Mouse (Mus musculus) forebrain, embryonic 15.5 days (tissue): ENCODE data around the gene Btbd18. TPM values are rescaled to one million over a fixed set of nuclear protein-coding genes. Genes with fewer than 3 reads are reported as not detected.
"Not testable (repeated sequence)": the region's sequence is repeated elsewhere in the genome, so short reads cannot be mapped to it uniquely, and the experiment has no call there.

Experiments
- ATAC-seq: fragments of 200-750 bp; cut with Nextera tagmentation; replicated peaks from 2 replicates; pipeline ENCODE4 v1.8.0; 2017; ENCODE audit warnings: mild to moderate bottlenecking, moderate TSS enrichment, moderate library complexity
- H3K27ac ChIP-seq: fragments of 300-500 bp; sonication (generic); replicated peaks from 2 replicates; pipeline ENCODE4 v1.5.1; 2015; ENCODE audit warnings: mild to moderate bottlenecking, inconsistent platforms
- H3K27me3 ChIP-seq: fragments of 300-500 bp; sonication (generic); 2 replicates; pipeline ENCODE4 v1.6.1; 2015; ENCODE audit warnings: inconsistent platforms
- H3K36me3 ChIP-seq: fragments of 300-500 bp; sonication (generic); 2 replicates; pipeline ENCODE4 v1.6.1; 2015; ENCODE audit warnings: mild to moderate bottlenecking, inconsistent platforms
- H3K4me1 ChIP-seq: fragments of 300-500 bp; sonication (generic); 2 replicates; pipeline ENCODE4 v1.6.1; 2015; ENCODE audit warnings: inconsistent platforms
- H3K4me2 ChIP-seq: fragments of 300-500 bp; sonication (generic); replicated peaks from 2 replicates; pipeline ENCODE4 v1.6.1; 2015; ENCODE audit warnings: mild to moderate bottlenecking, inconsistent platforms
- H3K4me3 ChIP-seq: fragments of 300-500 bp; sonication (generic); 2 replicates; pipeline ENCODE4 v1.5.1; 2015; ENCODE audit warnings: mild to moderate bottlenecking, inconsistent platforms
- H3K9ac ChIP-seq: fragments of 300-500 bp; sonication (generic); replicated peaks from 2 replicates; pipeline ENCODE4 v1.6.1; 2015; ENCODE audit warnings: mild to moderate bottlenecking, inconsistent platforms
- H3K9me3 ChIP-seq: fragments of 300-500 bp; sonication (generic); 2 replicates; pipeline ENCODE4 v1.6.1; 2016; ENCODE audit warnings: inconsistent platforms
- WGBS: fragments of 180-500 bp; shearing (Covaris S2); methylation state at CpG from one replicate; pipeline ENCODE4 v1.1.7; 2015; ENCODE audit warnings: mixed read lengths; 5-methylcytosine and 5-hydroxymethylcytosine counted together
- polyA plus RNA-seq: library from polyadenylated mRNA; unstranded; fragments of >200 nt; fragmentation: Nextera tagmentation; extraction: Ambion mirVana; gene quantifications from 2 replicates; pipeline ENCODE4 v1.2.1, GENCODE M21; 2015

Btbd18 gene
- polyA plus RNA-seq, 1 experiment from 2014 or later: 0.41 TPM

- Histone ChIP-seq H3K27ac (peak overlapping the region; percentile 97), H3K36me3 (no peaks in the 10 kb centered on the region), H3K9ac (peak overlapping the region; percentile 79), H3K27me3 (no peaks in the 10 kb centered on the region), H3K4me3 (peak overlapping the region; percentile 63), H3K4me1 (peaks cover 29% of the 10 kb centered on the region), H3K4me2 (peak overlapping the region; percentile 82), H3K9me3 (no peaks in the 10 kb centered on the region)
- WGBS: 1% methylated on average over 10 of the region's 10 CpGs
- ATAC-seq: no peak
These were observed 9.2 kb upstream of the Btbd18 start for GRCm38 (mm10) chr2:84649674-84650073.

GRCm38 (mm10) chr2:84650464-84651195 is 8.2 kb upstream of the Btbd18 start, which contains the start of gene Ctnnd1:
Ctnnd1 (minus strand) TSS chr2:84650765.
- H3K4me3 ChIP-seq: peak within 1 kb of the TSS; percentile 63
- 1% methylated on average over 15 of the region's 15 CpGs for WGBS
- H3K27me3 ChIP-seq: no peaks in the 10 kb centered on the region
- ATAC-seq: peak; percentile 99
- H3K36me3 ChIP-seq: no peaks in the 10 kb centered on the region
- peak within 1 kb of the TSS; percentile 82 for H3K4me2 ChIP-seq
- peak within 1 kb of the TSS; percentile 79 for H3K9ac ChIP-seq
- H3K27ac ChIP-seq: peak within 1 kb of the TSS; percentile 97
- no peaks in the 10 kb centered on the region for H3K9me3 ChIP-seq
- peaks cover 29% of the 10 kb centered on the region for H3K4me1 ChIP-seq

- H3K9ac ChIP-seq: no peak overlapping the region
- H3K27me3 ChIP-seq: no peaks in the 10 kb centered on the region
- peaks cover 9% of the 10 kb centered on the region; the same call in 1 of the 2 replicates for H3K4me1 ChIP-seq
- H3K27ac ChIP-seq: no peak overlapping the region
- no peaks in the 10 kb centered on the region for H3K36me3 ChIP-seq
- no peak overlapping the region for H3K4me3 ChIP-seq
- ATAC-seq: no peak
- H3K9me3 ChIP-seq: no peaks in the 10 kb centered on the region
- no peak overlapping the region for H3K4me2 ChIP-seq
These were observed 5.5 kb upstream of the Btbd18 start for GRCm38 (mm10) chr2:84653354-84653753.

- no peak for ATAC-seq
- WGBS: 74% methylated on average over 1 of the region's 1 CpGs
- Histone ChIP-seq H3K9me3 (no peaks in the 10 kb centered on the region), H3K4me1 (peaks cover 9% of the 10 kb centered on the region; the same call in 1 of the 2 replicates), H3K27ac (no peak overlapping the region), H3K4me2 (no peak overlapping the region), H3K36me3 (no peaks in the 10 kb centered on the region), H3K9ac (no peak overlapping the region), H3K27me3 (no peaks in the 10 kb centered on the region), H3K4me3 (no peak overlapping the region)
These were observed 3.0 kb upstream of the Btbd18 start for GRCm38 (mm10) chr2:84655864-84656263.

GRCm38 (mm10) chr2:84660253-84660652 is 1.4 kb downstream of the Btbd18 start:
- Histone ChIP-seq H3K27ac (no peak overlapping the region), H3K36me3 (no peaks in the 10 kb centered on the region), H3K9ac (no peak overlapping the region), H3K27me3 (no peaks in the 10 kb centered on the region), H3K4me3 (no peak overlapping the region), H3K4me2 (no peak overlapping the region), H3K9me3 (no peaks in the 10 kb centered on the region), H3K4me1 (no peaks in the 10 kb centered on the region)
- no peak for ATAC-seq
- WGBS: 73% methylated on average over 3 of the region's 3 CpGs

GRCm38 (mm10) chr2:84662866-84663265 is 4.0 kb downstream of the Btbd18 start:
- H3K27me3 ChIP-seq: no peaks in the 10 kb centered on the region
- no peak overlapping the region for H3K4me3 ChIP-seq
- H3K27ac ChIP-seq: no peak overlapping the region
- no peak for ATAC-seq
- no peaks in the 10 kb centered on the region for H3K36me3 ChIP-seq
- H3K4me1 ChIP-seq: no peaks in the 10 kb centered on the region
- no peak overlapping the region for H3K9ac ChIP-seq
- H3K9me3 ChIP-seq: no peaks in the 10 kb centered on the region
- 24% methylated on average over 2 of the region's 2 CpGs for WGBS
- H3K4me2 ChIP-seq: no peak overlapping the region

GRCm38 (mm10) chr2:84666081-84666480 is 7.2 kb downstream of the Btbd18 start:
- no peak overlapping the region for H3K4me2 ChIP-seq
- no peak overlapping the region for H3K9ac ChIP-seq
- no peak overlapping the region for H3K27ac ChIP-seq
- peaks cover 18% of the 10 kb centered on the region for H3K4me1 ChIP-seq
- 73% methylated on average over 12 of the region's 12 CpGs for WGBS
- H3K36me3 ChIP-seq: peaks cover 11% of the 10 kb centered on the region; the same call in 1 of the 2 replicates
- H3K9me3 ChIP-seq: no peaks in the 10 kb centered on the region
- no peaks in the 10 kb centered on the region for H3K27me3 ChIP-seq
- ATAC-seq: no peak
- H3K4me3 ChIP-seq: no peak overlapping the region

GRCm38 (mm10) chr2:84669828-84670568 is 11.1 kb downstream of the Btbd18 start:
- no peaks in the 10 kb centered on the region for H3K27me3 ChIP-seq
- peaks cover 30% of the 10 kb centered on the region for H3K36me3 ChIP-seq
- H3K4me2 ChIP-seq: peak overlapping the region; percentile 80
- ATAC-seq: peak; percentile 76
- WGBS: 2% methylated on average over 39 of the region's 39 CpGs
- H3K9ac ChIP-seq: peak overlapping the region; percentile 93
- no peaks in the 10 kb centered on the region for H3K9me3 ChIP-seq
- H3K4me1 ChIP-seq: peaks cover 22% of the 10 kb centered on the region
- H3K4me3 ChIP-seq: peak overlapping the region; percentile 98
- peak overlapping the region; percentile 92 for H3K27ac ChIP-seq

- under 1% methylated on average over 20 of the region's 20 CpGs for WGBS
- H3K27ac ChIP-seq: peak within 1 kb of the TSS; percentile 92
- no peaks in the 10 kb centered on the region for H3K9me3 ChIP-seq
- peak within 1 kb of the TSS; percentile 93 for H3K9ac ChIP-seq
- H3K27me3 ChIP-seq: no peaks in the 10 kb centered on the region
- peaks cover 34% of the 10 kb centered on the region for H3K36me3 ChIP-seq
- H3K4me2 ChIP-seq: peak within 1 kb of the TSS; percentile 80
- peak within 1 kb of the TSS; percentile 98 for H3K4me3 ChIP-seq
- peak; percentile 98 for ATAC-seq
- peaks cover 22% of the 10 kb centered on the region for H3K4me1 ChIP-seq
These were observed 11.7 kb downstream of the Btbd18 start, which contains the start of gene Selenoh for GRCm38 (mm10) chr2:84670569-84670933. Selenoh (minus strand) TSS chr2:84670770.

GRCm38 (mm10) chr2:84671535-84671934 is 12.7 kb downstream of the Btbd18 start:
- peak overlapping the region; percentile 80 for H3K4me2 ChIP-seq
- not testable (repeated sequence) for H3K9me3 ChIP-seq, H3K9ac ChIP-seq, H3K27me3 ChIP-seq, H3K4me3 ChIP-seq, ATAC-seq
- WGBS: 68% methylated on average over 4 of the region's 5 CpGs
- peaks cover 41% of the 10 kb centered on the region for H3K36me3 ChIP-seq
- H3K4me1 ChIP-seq: peaks cover 27% of the 10 kb centered on the region
- H3K27ac ChIP-seq: peak overlapping the region; percentile 92

GRCm38 (mm10) chr2:84677270-84677967 is 18.5 kb downstream of the Btbd18 start:
- peak overlapping the region; percentile 64 for H3K4me2 ChIP-seq
- 10% methylated on average over 22 of the region's 22 CpGs for WGBS
- peak; percentile 47 for ATAC-seq

More at GRCm38 (mm10) chr2:84677270-84677967, 18.5 kb downstream of the Btbd18 start:
- Histone ChIP-seq H3K9me3 (no peaks in the 10 kb centered on the region), H3K27ac (peak overlapping the region; percentile 76), H3K9ac (peak overlapping the region; percentile 67), H3K36me3 (peaks cover 36% of the 10 kb centered on the region), H3K4me1 (peaks cover 25% of the 10 kb centered on the region), H3K4me3 (peak overlapping the region; percentile 82), H3K27me3 (no peaks in the 10 kb centered on the region)
